Mouse (Mus musculus): Measurements from ENCODE around the gene Gpalpp1.

Gene Gpalpp1

DNA sequence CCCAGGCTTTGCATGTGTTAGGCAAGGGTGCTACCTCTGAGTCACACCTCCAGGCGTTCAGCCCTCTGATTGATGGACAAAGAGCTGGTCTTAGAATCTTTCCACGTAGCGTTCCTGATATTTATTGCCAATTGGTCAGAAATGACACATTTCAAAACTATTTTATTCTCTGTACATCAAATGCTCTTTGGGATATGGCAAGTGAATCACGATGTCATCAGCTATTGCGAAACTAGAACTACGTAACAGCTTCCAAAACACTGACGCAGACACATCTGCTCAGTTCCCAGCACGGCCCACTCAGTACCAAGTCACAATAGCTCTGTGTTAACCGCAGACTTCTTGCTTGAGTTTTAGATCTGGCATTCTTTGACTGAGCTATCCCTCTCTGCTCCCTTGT, 11.0 kb downstream of the Gpalpp1 start:
- DNase-seq (ENCODE audit: low spot score): no peak

GRCm38 (mm10) chr14:76097815-76098214, 12.7 kb downstream of the Gpalpp1 start:
- no peak for DNase-seq (ENCODE audit: low spot score)

GRCm38 (mm10) chr14:76097244-76097643, 13.3 kb downstream of the Gpalpp1 start:
- DNase-seq (ENCODE audit: low spot score): no peak

- no peak for DNase-seq (ENCODE audit: low spot score)
Measured at GRCm38 (mm10) chr14:76084188-76084587, 26.4 kb downstream of the Gpalpp1 start.

DNA sequence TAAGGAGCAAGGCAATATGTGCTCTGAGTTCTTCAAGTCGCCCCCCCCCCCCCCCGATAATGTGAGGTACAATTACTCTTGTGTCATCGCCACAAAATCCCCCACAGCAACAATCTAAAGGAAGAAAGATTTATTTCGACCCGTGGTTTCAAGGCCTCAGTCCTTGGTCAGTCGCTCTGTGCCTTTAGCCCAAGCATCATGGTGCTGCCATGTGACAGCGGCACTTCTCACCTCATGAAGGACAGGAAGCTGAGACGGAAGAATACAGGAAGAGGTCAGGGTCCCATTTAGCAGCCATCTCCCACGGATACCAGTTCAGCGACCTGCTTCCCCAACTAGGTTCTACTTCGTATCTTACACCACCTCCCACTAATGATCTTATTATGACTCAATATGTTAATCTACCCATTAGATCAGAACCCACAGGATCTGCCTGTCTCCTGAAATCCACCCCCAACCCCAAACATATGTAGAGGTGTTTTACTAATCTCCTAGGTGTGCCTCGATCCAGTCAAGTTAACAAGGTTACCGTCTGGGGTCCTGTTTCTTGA, 28.4 kb downstream of the Gpalpp1 start:
- no peak for DNase-seq (ENCODE audit: low spot score)

DNA sequence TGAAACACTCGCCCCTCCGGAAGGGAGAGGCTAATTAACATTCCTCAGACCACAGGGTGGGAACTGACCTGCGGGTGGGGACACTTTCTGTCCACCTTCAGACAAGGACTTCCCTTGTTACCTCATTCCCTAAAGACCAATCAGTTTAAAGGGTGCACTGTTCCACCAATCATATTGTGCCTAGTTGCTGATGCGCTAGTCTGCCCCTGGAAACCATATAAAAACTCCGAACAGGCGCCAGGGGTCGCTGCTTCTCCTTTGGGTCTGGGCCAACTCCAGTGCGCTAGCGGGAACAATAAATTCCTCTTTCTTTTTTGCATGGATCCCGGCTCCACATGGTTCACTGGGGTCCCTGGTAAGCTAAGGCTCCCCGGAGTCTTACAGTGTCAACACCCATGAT, 29.1 kb downstream of the Gpalpp1 start:
- no peak for DNase-seq (ENCODE audit: low spot score)

DNA sequence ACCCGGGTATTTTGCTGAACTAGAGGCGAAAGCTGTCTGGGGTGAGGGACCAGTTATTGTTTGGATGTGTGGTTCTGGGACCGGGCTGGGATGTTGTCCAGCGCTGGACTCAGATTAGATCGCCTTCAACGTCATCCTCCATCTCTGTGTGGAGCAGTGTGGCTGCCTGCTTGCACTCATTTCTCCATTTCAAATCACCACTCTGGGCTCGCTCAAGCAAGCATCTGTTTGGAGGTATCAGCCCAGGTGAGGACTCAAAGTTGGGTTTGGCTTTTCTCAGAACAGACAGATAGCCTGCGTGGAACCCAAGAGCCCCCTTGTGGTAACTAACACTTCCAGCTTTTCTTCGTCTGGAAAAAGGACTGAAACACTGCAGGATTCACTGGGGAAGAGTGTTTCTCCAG, 33.5 kb downstream of the Gpalpp1 start:
- peak; percentile 68 for DNase-seq (ENCODE audit: low spot score)

DNA sequence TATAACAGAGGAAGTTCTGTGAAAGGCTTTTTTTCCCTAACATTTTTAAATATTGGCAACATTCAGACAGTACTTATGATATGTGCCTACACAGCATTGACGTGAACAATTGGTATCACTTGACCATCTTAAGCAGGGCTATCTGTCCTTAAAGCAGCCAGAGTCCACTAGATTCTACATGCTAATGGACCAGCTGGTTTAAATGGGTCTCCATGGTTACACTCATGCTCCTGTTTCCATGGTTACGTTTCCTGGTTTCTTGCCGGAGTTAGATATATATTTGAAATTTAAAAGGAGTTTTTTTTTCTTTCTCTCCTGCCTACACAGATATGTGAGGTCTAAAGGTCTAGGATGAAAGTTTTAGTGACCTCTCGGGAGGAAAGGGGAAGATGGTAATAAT, 34.0 kb downstream of the Gpalpp1 start:
- DNase-seq (ENCODE audit: low spot score): no peak

DNA sequence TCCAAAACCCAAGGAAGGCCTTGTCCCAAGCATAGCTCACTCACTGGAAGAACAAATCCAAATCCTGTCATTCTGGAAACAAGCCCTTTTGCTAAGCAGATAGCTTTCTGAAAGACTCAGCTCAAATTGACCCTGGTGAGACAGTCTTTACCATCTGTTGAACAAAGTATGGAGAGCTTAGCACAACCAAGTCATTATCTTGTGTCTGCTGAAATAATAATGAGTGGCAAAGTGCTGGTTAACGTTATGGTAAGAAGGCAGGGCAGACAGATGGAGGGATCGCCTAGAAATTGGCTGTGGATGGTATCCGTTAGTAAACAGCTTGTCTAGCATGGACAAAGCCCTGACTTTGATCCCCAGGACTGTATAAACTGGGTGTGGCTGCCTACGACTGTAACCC, 34.8 kb downstream of the Gpalpp1 start:
- DNase-seq (ENCODE audit: low spot score): no peak

GRCm38 (mm10) chr14:76074206-76074605, 36.4 kb downstream of the Gpalpp1 start:
- no peak for DNase-seq (ENCODE audit: low spot score)

DNA sequence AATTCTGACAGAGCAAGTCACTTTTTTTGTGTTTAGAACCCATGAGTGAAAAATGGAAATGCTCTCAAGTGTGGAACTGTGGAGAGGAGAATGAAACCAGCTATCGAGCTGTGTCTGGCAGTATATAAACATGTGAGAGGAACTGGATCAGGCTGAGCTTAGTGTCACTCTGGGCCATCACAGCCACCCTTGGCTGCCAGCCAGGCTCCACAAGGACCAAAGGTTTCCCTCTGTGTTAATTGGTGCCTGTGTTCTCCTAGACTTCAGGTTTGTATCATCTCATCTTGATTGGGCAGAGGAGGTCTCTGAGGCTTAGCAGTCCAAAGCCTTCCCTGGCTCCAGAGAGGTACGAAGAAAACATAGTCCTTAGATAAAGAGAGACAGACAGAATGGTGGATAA, 37.9 kb downstream of the Gpalpp1 start:
- DNase-seq (ENCODE audit: low spot score): peak; percentile 21

DNA sequence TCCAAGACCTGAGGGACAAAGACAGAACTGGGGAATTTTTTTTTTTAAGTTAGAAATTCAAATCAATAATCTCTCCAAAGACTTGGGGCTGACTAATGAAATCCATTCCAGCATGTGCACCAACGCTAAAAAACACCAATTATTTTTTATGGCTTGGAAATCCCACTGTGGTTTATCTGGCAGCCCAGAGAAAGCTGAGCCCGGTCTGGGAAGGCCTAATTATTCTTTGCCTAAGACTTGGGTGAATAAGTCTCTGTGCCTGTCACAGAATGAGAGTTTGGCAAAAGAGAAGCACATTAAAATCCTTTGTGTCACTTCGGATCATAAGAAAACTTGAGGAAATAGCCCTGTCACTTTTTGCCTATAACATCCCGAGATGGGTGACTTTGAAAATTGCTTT, 41.3 kb downstream of the Gpalpp1 start:
- no peak for DNase-seq (ENCODE audit: low spot score)

DNA sequence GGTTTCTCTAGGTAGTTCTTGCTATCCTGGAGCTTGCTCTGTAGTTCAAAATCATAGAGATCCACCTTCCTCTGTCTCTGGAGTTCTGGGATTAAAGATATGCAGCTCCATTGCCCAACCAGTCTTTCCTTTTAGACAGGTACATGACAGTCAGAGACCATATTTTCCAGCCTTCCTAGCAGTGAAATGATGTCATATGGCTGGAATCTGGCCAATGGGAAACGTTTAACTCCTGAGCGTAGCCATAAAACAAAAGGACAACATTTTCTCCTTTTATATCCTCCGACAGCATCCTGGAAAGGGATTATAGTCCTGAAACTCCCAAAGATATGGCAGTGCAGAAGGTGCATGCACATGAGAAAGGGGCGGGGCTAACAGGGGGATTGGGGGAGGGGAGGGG, 42.3 kb downstream of the Gpalpp1 start:
- DNase-seq (ENCODE audit: low spot score): no peak

- no peak for DNase-seq (ENCODE audit: low spot score)
Measured at GRCm38 (mm10) chr14:76067237-76067636, 43.3 kb downstream of the Gpalpp1 start.

DNA sequence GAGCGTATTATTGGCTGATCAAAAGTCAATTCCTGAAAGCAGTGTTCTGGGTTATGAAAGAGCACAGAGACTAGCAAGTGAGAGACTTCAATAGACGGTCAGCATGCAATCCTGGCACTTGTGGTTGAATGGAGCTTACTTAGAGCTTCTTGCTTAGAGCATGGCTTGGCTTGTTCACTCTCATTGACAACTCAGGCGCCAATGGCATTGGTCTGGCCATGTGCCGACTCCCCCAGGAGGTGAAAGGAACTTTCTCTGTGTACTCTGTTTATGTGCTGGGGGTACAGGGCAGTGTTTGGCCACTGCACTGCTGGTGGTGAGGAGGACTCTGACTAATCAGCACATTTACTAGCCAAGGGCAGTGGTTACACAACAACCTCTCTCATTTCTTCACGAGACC, 51.1 kb downstream of the Gpalpp1 start:
- DNase-seq (ENCODE audit: low spot score): no peak

DNA sequence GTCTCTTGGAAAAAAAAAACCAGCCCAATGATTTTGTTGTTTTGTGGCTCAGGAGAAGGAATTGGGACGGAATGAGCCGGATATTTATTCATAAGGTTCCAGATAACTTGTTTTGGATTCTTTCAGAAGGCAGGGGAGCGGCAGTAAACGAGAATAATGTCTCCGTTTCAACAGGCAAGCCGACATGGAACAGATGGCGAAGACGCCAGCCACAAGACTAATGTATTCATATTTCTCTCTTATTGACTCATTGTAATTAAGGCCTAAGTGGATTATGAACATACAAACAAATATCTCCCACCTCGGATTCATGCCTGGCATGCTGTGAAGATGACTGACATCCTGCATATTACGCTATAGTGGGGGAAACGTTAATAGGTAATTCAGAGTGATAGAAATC, 56.8 kb downstream of the Gpalpp1 start:
- DNase-seq (ENCODE audit: low spot score): no peak

DNA sequence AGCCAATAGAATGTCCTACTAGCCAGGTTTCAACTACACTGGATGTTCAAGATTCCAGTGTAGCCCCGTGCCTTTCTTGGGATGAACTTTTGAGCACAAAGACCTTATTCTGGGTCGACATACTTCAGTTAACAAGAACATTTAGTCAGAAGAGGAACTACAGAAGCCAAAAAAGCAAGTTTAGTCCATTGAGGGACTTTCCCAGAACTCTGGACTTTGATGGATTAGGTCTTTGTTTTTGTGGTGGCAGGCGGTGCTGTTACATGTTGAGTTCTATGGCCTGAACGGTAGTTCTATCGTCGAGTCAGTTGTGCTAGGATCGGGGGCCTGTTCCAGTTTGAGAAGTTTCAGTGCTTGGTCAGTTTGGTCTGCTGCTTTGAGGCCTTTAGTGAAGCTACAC, 58.6 kb downstream of the Gpalpp1 start:
- no peak for DNase-seq (ENCODE audit: low spot score)

GRCm38 (mm10) chr14:76045767-76046166, 64.8 kb downstream of the Gpalpp1 start:
- no peak for DNase-seq (ENCODE audit: low spot score)

DNA sequence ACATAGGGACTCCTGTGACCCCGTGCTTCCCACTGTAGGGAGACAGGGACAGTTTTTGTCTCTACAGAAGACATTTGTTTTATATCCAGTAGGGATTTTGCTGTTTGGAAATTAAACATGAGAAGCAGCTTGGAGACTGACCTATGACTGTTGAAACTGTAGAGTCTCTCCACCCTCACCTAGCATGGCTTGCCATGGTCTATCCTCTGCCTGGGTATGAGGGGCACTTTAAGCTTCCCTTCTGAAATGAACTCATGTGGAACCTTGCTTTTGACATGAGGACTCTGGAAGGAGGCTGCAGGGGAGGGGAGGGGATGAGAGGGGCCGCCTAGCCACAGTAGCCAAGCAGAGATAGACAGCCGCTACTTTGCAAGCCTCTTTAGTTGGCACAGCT, 66.4 kb downstream of the Gpalpp1 start:
- DNase-seq (ENCODE audit: low spot score): no peak

DNA sequence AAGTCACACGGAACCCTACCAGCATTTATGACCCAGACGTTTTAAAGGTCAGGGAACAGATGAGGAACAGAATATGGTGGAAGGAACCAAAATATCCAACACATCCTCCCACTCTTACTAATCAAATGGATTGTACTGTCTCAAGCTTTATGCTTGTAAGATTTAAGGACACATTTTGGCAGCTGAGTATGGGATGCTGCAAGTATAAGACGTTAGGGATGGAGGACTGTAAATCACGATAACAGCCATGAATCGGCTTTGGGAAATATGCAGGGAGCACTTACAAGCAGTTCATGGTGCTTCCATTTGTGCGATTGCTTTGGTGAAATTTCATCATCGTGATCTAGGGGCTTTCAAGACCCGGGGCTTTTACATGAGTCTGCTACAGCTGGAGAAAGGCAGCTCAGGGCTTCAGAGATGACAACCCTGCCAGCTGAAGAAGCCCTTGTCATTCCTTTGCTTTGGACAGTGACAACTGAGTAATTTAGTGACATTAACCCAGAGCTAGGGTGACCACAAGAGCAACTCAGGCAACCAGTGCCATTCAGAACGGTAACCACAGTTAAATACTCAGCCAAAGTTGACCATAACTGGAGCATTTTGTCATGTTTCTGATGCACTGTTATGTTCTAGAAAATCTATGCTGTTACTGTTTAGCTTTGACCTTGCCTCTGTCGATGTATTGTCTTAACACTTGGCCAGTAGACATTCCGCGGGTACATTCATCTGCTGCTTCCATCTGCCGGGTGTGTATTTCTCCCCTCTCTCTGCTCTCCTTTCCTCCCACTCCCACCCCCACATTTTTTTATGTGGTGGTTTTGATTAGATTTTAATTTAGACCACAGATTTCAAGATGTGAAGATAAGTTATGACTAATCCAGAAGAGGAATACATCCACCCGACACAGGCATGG, 67.1 kb downstream of the Gpalpp1 start:
- no peak for DNase-seq (ENCODE audit: low spot score)
